Mouse (Mus musculus): ENCODE data around the gene Sertad1. TPM values are rescaled to one million over a fixed set of nuclear protein-coding genes. Genes with fewer than 3 reads are reported as not detected.

Sertad1 gene
- 41.6 and 44.3 TPM in 2 replicates for polyA plus RNA-seq (2015; fragmentation: Nextera tagmentation; extraction: Ambion mirVana)

DNA sequence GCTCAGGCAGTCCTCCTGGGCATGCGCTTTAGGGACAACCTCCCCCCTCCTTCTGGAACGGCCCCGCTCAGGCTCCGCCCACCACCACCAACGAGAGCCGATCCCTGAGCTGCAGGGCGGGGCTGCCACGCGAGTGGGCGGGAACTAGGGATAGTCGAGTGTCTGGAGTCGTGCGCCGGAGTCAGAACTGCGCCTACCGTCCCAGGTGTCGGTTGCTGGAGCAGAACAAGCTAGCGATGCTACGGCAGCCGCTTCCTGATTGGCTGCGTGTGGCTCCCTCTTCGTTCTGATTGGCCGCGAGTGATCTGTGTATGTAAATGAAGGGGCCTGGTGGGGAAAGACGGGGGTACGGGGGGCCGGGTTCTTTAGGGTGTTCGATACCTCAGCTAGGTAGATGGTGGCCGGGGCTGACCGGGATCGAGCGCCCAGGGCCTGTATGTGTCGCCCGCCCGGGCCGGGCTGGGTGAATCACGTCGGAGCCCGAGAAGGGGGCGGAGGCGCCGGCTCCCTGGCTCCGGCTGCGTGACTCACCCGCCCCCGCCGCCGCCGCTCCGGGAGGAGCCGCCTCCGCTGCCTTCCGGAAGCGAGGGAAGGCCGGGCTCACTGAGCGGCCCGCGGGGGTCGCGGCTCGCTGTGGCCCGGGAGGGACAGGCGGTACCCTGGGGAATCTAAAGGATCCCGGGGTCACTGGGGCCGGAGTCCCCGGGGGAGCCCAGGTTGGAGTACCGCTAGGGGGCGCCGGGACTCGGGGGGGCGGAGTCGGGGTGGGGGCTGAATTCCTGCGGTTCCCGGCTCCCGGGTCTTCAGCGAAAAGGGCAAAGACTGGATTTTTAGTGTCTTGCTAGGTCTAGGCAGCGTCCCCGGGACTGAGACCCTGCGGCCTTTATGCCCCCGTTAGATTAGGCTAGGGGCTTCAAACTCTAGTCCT, at the start of gene Sertad1:
Sertad1 (plus strand) TSS at position 141 of the 928 bp plus-strand sequence.
- ATAC-seq (replicated peaks; ENCODE audit: low FRiP score, low read depth) (peak; percentile 94), DNase-seq (ENCODE audit: low spot score) (peak; percentile 99)
- TF ChIP-seq CTCF (IDR thresholded peaks at IDR 0.05; ENCODE audit: low read depth): peak; percentile 60
- Histone ChIP-seq H3K36me3 (ENCODE audit: insufficient read depth, low read length) (0 out of 2 replicates have a peak, but pooled peaks cover 5% of the 10 kb centered on the region), H3K27ac (peak within 1 kb of the TSS; percentile 97), H3K4me3 (replicated peaks; ENCODE audit: low read depth, low read length) (peak within 1 kb of the TSS; percentile 61), H3K9me3 (replicated peaks; ENCODE audit: low read length) (no peaks in the 10 kb centered on the region), H3K4me2 (ENCODE audit: low read length) (peak within 1 kb of the TSS; percentile 85), H3K27me3 (ENCODE audit: insufficient read depth, low read length) (no peaks in the 10 kb centered on the region), H3K9ac (ENCODE audit: low read depth, low read length) (peak within 1 kb of the TSS; percentile 82), H3K4me1 (replicated peaks; ENCODE audit: insufficient read depth, low read length) (peaks cover 18% of the 10 kb centered on the region)
- 1% methylated on average over 67 of the region's 80 CpGs for WGBS

DNA sequence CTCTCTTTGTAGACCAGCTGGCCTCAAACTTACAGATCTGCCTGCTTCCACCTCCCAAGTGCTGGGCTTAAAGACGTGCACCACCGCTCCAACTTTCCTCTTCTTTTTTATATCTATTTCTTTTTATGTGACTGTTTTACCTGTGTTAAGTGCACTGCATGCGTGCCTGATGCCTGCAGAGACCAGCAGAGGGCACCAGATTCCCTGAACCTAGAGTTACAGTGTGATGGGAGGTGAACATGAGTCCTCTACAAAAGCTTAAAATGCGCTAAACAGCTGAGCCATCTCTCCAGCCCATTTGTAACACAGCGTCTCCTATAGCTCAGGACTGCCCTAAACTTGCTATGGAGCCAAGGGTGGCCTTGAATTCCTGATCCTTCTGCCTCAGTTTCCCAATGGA, 49.2 kb upstream of the Sertad1 start:
- Histone ChIP-seq H3K9me3 (replicated peaks; ENCODE audit: low read length) (no peaks in the 10 kb centered on the region), H3K27me3 (ENCODE audit: insufficient read depth, low read length) (peaks cover 5% of the 10 kb centered on the region; the same call in 1 of the 2 replicates), H3K4me1 (replicated peaks; ENCODE audit: insufficient read depth, low read length) (no peaks in the 10 kb centered on the region), H3K36me3 (ENCODE audit: insufficient read depth, low read length) (no peaks in the 10 kb centered on the region), H3K27ac (no peak overlapping the region), H3K4me3 (replicated peaks; ENCODE audit: low read depth, low read length) (no peak overlapping the region), H3K4me2 (ENCODE audit: low read length) (no peak overlapping the region), H3K9ac (ENCODE audit: low read depth, low read length) (no peak overlapping the region)
- 72% methylated on average over 5 of the region's 5 CpGs for WGBS
- no peak for DNase-seq (ENCODE audit: low spot score)
- no peak for ATAC-seq (replicated peaks; ENCODE audit: low FRiP score, low read depth)
- peak; percentile 66 for TF ChIP-seq CTCF (IDR thresholded peaks at IDR 0.05; ENCODE audit: low read depth)

DNA sequence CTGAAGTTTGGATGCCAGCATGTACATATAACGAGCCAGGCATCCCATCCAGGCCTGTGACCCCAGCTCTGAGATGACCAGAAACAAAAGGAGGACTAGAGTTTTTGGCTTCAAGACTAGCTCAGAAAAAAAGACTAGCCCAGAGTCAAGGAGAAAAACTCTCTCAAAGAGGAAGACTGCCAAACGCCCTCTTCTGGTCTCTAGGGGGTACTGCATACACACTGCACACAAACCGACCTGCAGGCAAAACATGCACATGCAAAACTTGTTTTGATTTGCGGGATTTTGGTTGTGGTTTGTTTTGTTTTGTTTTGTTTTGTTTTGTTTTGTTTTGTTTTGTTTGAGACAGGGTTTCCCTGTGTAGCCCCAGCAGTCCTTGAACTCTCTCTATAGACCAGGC, 46.7 kb upstream of the Sertad1 start:
- DNase-seq (ENCODE audit: low spot score) (no peak), ATAC-seq (replicated peaks; ENCODE audit: low FRiP score, low read depth) (no peak)
- Histone ChIP-seq H3K9me3 (replicated peaks; ENCODE audit: low read length) (no peaks in the 10 kb centered on the region), H3K4me3 (replicated peaks; ENCODE audit: low read depth, low read length) (no peak overlapping the region), H3K4me1 (replicated peaks; ENCODE audit: insufficient read depth, low read length) (no peaks in the 10 kb centered on the region), H3K9ac (ENCODE audit: low read depth, low read length) (no peak overlapping the region), H3K36me3 (ENCODE audit: insufficient read depth, low read length) (no peaks in the 10 kb centered on the region), H3K27me3 (ENCODE audit: insufficient read depth, low read length) (no peaks in the 10 kb centered on the region), H3K4me2 (ENCODE audit: low read length) (no peak overlapping the region), H3K27ac (no peak overlapping the region)
- 83% methylated on average over 4 of the region's 4 CpGs for WGBS
- TF ChIP-seq CTCF (IDR thresholded peaks at IDR 0.05; ENCODE audit: low read depth): peak; percentile 40; the same call in 1 of the 2 replicates

DNA sequence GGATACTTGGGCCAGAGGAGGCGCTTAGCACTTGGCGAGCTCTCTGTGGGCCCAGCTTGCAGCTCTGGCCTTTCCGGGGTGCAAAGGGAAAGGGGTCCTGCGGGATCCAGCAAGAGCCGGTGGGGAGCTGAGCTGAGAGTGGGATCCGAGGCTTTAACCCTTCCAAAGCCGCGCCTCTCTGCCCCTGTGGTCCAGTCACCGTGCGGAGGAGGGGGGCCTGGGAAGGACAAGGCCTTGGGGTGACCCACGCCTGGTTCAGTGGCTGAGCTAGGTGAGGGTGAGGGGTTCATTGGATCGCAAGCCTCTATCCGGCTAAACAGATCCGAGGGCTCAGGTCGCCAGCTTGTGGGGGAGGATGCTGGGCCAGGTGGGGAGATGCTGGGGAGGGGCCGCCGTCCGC, 40.7 kb upstream of the Sertad1 start:
- no peak for TF ChIP-seq CTCF (IDR thresholded peaks at IDR 0.05; ENCODE audit: low read depth)
- H3K9ac ChIP-seq (ENCODE audit: low read depth, low read length): peak overlapping the region; percentile 56
- H3K4me1 ChIP-seq (replicated peaks; ENCODE audit: insufficient read depth, low read length): peaks cover 10% of the 10 kb centered on the region; the same call in 1 of the 2 replicates
- 7% methylated on average over 13 of the region's 18 CpGs for WGBS
- no peak overlapping the region for H3K27ac ChIP-seq
- DNase-seq (ENCODE audit: low spot score) (no peak), ATAC-seq (replicated peaks; ENCODE audit: low FRiP score, low read depth) (no peak)
- H3K4me3 ChIP-seq (replicated peaks; ENCODE audit: low read depth, low read length): peak overlapping the region; percentile 47
- H3K36me3 ChIP-seq (ENCODE audit: insufficient read depth, low read length): no peaks in the 10 kb centered on the region
- H3K27me3 ChIP-seq (ENCODE audit: insufficient read depth, low read length): 0 out of 2 replicates have a peak, but pooled peaks cover 7% of the 10 kb centered on the region
- peak overlapping the region; percentile 95 for H3K4me2 ChIP-seq (ENCODE audit: low read length)
- no peaks in the 10 kb centered on the region for H3K9me3 ChIP-seq (replicated peaks; ENCODE audit: low read length)

DNA sequence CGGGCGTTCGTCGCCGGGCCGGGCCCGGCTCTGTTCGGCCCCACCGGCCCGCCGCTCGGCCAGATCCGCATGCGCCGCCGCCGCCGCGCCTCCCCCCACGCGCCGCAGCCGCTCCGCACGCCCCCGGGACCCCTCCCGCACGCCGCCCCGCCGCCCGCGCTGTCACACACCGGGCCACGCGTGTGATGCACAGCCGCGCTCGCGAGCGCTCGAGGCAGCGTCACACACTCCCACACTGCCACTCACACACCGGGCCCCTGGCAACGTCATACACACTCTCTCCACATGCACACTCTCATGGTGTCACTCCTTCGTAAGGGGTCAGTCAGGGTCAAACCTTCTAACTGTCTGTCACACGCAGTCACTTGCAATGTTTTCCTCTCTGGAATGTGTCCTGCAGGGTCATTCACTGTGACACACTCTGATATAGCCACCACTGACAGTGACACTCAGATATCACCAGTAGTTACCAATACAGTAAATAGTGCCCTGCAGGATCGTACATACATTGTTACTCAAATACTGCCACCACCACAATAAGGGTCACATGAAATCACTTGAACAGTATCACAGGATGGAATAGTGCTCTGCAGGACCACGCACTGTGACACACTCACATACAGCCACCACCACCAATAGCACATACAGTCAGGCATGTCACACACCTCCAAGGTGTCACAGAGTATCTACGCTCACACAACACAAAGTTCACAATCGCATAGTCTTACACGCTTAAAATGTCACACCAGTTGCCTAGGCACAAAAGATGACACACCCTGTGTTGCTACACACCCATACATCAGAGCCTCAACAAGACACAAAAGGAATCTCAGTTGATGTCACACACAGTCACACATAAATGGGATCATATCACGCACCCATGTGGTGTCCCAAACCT, 39.9 kb upstream of the Sertad1 start:
- Histone ChIP-seq H3K27me3 (ENCODE audit: insufficient read depth, low read length) (0 out of 2 replicates have a peak, but pooled peaks cover 7% of the 10 kb centered on the region), H3K9ac (ENCODE audit: low read depth, low read length) (peak overlapping the region; percentile 56), H3K27ac (no peak overlapping the region), H3K9me3 (replicated peaks; ENCODE audit: low read length) (no peaks in the 10 kb centered on the region), H3K4me2 (ENCODE audit: low read length) (peak overlapping the region; percentile 95), H3K4me1 (replicated peaks; ENCODE audit: insufficient read depth, low read length) (peaks cover 10% of the 10 kb centered on the region; the same call in 1 of the 2 replicates), H3K36me3 (ENCODE audit: insufficient read depth, low read length) (no peaks in the 10 kb centered on the region), H3K4me3 (replicated peaks; ENCODE audit: low read depth, low read length) (peak overlapping the region; percentile 47)
- 8% methylated on average over 46 of the region's 53 CpGs for WGBS
- peak; percentile 11; the same call in 1 of the 2 replicates for ATAC-seq (replicated peaks; ENCODE audit: low FRiP score, low read depth)
- no peak for TF ChIP-seq CTCF (IDR thresholded peaks at IDR 0.05; ENCODE audit: low read depth)
- peak; percentile 27 for DNase-seq (ENCODE audit: low spot score)

Data from kidney, postnatal 0 days (tissue).